Mouse (Mus musculus) monocyte, adult 5-6 weeks (primary cell): ENCODE measurements at regions not wholly inside any gene's neighbourhood (a gene's known extent, or its start where the extent isn't known, plus 50 kb on each side); places are given as distances from the start of the nearest gene placed in this dataset.
"Not testable (repeated sequence)": the region's sequence is repeated elsewhere in the genome, so short reads cannot be mapped to it uniquely, and the experiment has no call there.

Experiments
- ATAC-seq: fragments of 153-309, 156-312 bp; replicated peaks from 2 replicates; pipeline ENCODE4 v1.8.0; 2017; ENCODE audit warnings: mild to moderate bottlenecking; ENCODE audit not compliant: low TSS enrichment, insufficient number of reproducible peaks, severe bottlenecking, poor library complexity, low FRiP score

- no peak for ATAC-seq
Measured at GRCm38 (mm10) chr12:74825664-74826063, 351.5 kb downstream of the Kcnh5 start.

GRCm38 (mm10) chr12:74824735-74825494 lies 352.2 kb downstream of the Kcnh5 start:
- ATAC-seq = no peak

DNA sequence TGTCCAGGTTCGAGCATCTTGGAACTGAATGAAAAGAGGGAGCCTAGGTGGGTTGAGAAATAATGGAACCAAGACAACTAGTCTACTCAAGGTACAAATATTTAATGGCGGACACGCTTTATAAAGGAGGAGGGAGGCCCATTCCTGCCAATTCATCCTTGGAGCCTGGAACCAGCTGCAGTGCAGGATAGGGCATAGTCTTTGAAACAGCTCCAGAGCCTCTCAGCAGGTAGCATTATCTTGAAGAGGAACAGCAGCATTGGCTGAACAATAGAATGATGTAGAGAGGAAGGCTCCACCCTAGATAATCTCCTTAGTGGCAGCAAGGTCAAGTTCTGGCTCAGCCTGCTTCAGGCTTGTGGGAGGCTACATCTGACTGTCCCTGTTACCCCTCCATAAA lies 361.0 kb downstream of the Kcnh5 start:
- ATAC-seq = not testable (repeated sequence)

DNA sequence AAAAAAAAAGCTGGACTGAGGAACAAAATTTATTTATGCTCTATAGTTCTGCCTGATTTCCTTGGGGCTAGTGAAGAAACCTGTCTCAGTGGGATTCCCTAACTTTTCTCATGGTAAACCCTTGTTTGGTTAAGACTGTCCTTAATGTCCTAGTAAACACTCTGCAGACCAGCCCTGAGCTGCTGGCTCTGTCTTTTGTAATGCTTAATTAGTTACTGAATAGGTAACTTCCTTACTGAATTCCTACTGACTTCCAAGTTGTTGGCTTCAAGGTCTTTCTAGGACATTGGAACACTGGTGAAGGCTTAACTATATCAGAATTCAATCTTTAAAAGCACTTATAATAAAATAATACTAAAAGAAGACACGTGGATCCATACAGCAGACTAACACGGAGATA lies 368.6 kb downstream of the Kcnh5 start:
- not testable (repeated sequence) for ATAC-seq

DNA sequence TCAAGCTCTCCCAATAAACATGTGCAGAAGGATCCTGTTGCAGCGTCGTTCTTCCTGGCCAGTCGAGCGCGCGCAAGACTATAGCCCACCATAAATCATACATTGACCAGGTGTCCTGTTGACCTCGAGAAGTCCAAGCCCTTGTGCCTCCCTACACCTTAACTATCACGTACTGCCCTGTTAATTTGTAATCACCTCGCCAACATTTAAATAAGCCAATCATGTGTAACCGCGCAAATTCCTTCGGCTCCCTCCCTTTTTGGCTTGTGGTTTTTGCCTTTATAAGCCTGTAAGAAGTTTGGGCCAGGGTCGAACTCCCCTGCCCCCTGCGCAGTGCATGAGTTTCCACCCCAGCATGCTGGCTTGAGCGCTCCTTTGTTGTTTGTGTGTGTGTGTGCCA lies 369.2 kb downstream of the Kcnh5 start:
- not testable (repeated sequence) for ATAC-seq

DNA sequence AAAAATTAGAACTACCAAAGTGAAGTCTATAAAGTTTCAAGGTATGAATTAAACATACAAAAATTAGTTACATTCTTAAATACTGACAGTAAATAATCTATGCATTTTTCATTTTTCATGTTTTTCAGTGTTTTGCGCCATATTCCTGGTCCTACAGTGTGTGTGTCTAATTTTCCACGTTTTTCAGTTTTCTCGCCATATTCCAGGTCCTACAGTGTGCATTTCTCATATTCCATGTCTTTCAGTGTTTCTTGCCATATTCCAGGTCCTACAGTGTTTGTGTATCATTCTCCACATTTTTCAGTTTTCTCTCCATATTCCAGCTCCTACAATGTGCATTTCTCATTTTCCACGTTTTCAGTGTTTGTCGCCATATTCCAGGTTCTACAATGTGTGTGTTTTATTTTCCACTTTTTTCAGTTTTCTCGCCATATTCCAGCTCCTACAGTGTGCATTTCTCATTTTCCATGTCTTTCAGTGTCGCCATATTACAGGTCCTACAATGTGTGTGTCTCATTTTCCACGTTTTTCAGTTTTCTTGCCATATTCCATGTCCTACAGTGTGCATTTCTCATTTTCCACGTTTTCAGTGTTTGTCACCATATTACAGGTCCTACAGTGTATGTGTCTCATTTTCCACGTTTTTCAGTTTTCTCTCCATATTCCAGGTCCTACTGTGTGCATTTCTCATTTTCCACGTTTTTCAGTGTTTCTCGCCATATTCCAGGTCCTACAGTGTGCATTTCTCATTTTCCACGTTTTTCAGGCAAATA lies 373.2 kb downstream of the Kcnh5 start:
- peak; percentile 98 for ATAC-seq

DNA sequence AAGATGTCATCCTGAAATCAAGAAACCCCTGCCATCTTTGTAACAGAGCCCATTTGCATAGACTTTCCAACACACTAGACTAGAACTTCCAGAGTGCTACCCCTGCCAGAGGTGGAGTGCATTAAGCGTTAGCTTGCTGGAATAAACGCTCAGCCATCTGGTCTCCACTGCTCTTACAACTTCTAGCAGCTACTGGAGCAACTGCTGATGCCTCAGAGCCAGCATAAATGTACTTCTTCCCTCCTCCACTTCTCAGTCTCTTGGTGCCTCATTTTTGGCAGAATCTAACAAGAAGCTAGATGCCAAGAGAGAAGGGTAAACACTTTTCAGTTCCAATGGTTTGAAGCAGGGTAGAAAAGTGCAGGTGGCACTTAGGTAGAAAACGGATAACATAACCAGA lies 385.1 kb downstream of the Kcnh5 start:
- no peak for ATAC-seq

DNA sequence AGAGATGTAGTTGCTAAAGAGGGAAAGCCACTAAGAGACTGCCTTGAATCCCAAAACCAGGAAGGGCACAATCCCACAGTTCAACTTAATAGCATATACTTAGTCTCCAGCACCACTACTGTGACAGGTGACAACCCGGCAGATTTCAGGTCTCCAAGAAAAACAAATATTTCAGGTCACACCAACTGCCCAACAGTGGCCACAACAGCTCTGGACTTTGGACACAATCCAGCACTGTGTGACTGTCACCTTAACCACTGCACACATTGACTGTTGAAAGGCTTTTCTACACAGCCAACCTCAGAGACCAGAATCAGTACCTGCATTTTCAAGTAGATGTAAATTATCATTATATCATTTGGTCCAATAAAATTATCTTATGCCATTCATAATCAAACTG lies 414.8 kb downstream of the Kcnh5 start:
- no peak for ATAC-seq

DNA sequence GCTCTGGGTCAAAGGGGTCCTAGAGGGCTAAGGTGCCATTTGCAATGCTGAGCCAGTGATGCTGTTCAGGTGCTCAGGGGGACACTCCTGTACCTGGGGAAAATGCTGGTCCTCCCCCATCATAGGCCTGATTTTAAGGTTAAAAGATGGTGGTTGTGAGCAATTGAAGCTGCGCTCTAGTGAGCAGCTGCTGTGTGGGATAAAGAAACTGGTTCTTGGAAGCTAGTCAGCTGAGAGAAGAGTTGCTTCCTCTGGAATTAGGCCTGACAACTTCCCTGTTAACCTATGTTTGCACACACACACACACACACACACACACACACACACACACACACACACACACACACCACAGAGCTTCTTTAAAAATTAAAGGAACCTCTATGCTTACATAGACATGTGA lies 428.9 kb upstream of the Gm11042 start:
- ATAC-seq = no peak

DNA sequence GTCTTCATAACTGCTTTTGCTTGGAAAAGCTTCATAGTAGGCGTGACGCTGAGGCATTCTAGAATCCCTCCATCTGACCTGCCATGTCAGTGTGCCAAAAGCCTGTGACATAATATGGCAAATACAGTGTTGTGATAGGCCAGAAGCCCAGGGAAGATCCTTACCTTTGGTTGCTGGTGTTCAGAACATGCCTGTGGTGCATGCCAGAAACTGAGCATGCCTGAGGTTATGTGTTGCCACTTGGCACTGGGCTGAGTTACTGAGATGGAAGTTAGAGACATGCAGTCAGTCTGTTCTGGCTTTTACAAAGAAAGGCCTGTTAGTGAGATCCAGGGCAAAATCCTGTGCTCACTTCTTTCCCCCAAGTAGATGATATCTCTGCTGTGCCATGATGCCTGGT lies 412.7 kb upstream of the Gm11042 start:
- no peak for ATAC-seq

- no peak for ATAC-seq
Measured at GRCm38 (mm10) chr12:74679149-74679548, 363.0 kb upstream of the Gm11042 start.

GRCm38 (mm10) chr12:74677835-74678234 lies 361.6 kb upstream of the Gm11042 start:
- ATAC-seq = no peak

GRCm38 (mm10) chr12:74658406-74658805 lies 342.2 kb upstream of the Gm11042 start:
- no peak for ATAC-seq

GRCm38 (mm10) chr12:74657036-74657648 lies 340.9 kb upstream of the Gm11042 start:
- ATAC-seq = no peak

- no peak for ATAC-seq
Measured at GRCm38 (mm10) chr12:74651256-74651655, 335.1 kb upstream of the Gm11042 start.

DNA sequence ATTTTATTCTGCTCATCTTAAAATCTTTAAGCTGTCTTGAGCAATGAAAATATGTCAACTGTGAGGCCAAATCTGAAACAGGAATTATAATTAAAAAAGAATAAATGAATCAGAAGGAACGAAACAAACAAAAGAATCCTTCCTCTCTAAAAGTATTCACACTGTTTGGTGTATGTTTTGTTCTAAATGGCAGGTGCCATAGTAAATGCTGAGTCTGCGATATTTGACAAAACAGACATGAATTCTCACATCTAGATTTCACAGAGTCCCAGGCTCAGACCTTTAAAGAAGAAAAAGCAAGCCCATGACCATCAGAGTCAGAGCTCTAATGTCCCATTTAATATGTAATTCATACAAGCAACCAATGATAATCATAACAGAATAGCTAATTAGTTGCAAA lies 316.6 kb upstream of the Gm11042 start:
- ATAC-seq = no peak

DNA sequence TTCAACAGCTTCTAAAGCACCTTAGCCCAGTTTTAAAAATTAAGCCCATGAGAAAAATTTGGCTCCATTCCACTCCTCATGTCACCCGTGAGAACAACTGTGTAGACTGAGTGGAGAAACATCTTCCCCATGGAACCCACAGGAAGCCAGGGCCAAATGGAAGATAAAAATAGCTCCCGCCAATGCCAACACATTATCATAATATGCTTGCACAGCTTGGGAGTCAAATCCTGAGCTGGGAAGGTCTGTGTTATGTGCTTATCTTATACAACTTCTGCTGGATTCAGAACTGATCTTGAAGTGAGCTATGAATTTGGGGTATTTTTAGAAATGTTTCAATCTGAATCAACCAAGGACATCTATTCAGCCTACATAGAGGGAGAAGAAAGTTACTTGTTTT lies 279.0 kb upstream of the Gm11042 start:
- no peak for ATAC-seq

DNA sequence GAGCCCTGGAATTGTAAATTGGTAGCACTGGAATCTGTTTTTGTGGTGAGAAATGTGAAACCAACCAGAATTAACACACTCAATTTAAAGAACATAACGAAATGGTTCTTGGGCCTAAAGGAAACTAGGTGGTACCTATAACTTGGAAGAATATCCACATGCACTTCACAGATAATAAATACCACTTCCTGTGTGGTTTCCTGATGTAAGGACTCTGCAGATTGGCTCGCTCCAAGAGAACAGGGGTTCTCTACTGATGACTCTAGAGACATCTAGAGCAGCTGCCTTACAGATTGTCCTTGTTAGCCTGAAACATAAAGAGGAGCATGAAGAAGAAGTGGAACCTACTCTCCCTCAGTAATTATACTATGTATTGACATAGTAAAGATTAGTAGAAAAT lies 238.4 kb upstream of the Gm11042 start:
- ATAC-seq = no peak

DNA sequence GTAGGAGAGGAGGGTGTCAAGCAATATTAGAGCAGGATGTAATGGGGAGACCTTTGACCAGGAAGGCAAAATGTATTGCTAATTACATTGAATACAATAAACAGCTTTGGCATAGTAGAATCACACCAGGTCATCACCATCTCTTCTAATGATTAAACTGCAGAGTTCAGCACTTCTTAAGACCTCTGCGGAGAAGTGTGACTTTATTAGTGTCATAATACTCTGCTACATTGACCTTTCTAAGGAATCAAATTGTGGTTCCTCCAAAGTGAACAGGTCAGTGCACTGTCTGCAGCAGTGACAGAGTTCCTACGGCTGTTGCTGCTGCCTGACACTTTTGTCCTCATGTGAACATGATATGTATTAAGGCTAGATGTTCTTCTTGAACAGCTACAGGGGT lies 228.0 kb upstream of the Gm11042 start:
- no peak for ATAC-seq

- ATAC-seq = no peak
Measured at GRCm38 (mm10) chr12:74534882-74535281, 218.7 kb upstream of the Gm11042 start.
